Mouse (Mus musculus) hindbrain, embryonic 11.5 days (tissue): Measurements from ENCODE around the gene Disp3. TPM values are rescaled to one million over a fixed set of nuclear protein-coding genes. Genes with fewer than 3 reads are reported as not detected.

Source experiments
- ATAC-seq: fragments of 200-750 bp; cut with Nextera tagmentation; 2 replicates; pipeline ENCODE4 v1.8.0; 2017; ENCODE audit warnings: mild to moderate bottlenecking, moderate TSS enrichment, moderate library complexity; ENCODE audit not compliant: low FRiP score
- DNase-seq: peaks from one replicate; pipeline ENCODE4 v3.0.0-alpha.2; 2015; ENCODE audit warnings: low spot score
- H3K27ac ChIP-seq: fragments of 300-500 bp; sonication (generic); 2 replicates; pipeline ENCODE4 v1.5.1; 2014; ENCODE audit warnings: mild to moderate bottlenecking, low read depth, low read length
- H3K27me3 ChIP-seq: fragments of 300-500 bp; sonication (generic); 2 replicates; pipeline ENCODE4 v1.6.1; 2014; ENCODE audit warnings: mild to moderate bottlenecking, low read length, moderate library complexity, mixed read lengths; ENCODE audit not compliant: control insufficient read depth, insufficient read depth
- H3K36me3 ChIP-seq: fragments of 300-500 bp; sonication (generic); 2 replicates; pipeline ENCODE4 v1.6.1; 2014; ENCODE audit warnings: mild to moderate bottlenecking, low read length, moderate library complexity, mixed read lengths; ENCODE audit not compliant: control insufficient read depth, insufficient read depth
- H3K4me1 ChIP-seq: fragments of 300-500 bp; sonication (generic); replicated peaks from 2 replicates; pipeline ENCODE4 v1.6.1; 2014; ENCODE audit warnings: low read length, mixed read lengths; ENCODE audit not compliant: control insufficient read depth, insufficient read depth
- H3K4me2 ChIP-seq: fragments of 300-500 bp; sonication (generic); replicated peaks from 2 replicates; pipeline ENCODE4 v1.6.1; 2014; ENCODE audit warnings: mild to moderate bottlenecking, low read depth, low read length
- H3K4me3 ChIP-seq: fragments of 300-500 bp; sonication (generic); 2 replicates; pipeline ENCODE4 v1.5.1; 2014; ENCODE audit warnings: low read depth, low read length
- H3K9ac ChIP-seq: fragments of 300-500 bp; sonication (generic); 2 replicates; pipeline ENCODE4 v1.6.1; 2014; ENCODE audit warnings: low read depth, low read length
- H3K9me3 ChIP-seq: fragments of 300-500 bp; sonication (generic); 2 replicates; pipeline ENCODE4 v1.6.1; 2016; ENCODE audit warnings: low read length; ENCODE audit not compliant: control insufficient read depth
- WGBS: fragments of 180-500 bp; shearing (Covaris S2); extraction: QIAGEN DNeasy Blood & Tissue Kit; methylation state at CpG from one replicate; pipeline ENCODE4 v1.1.7; 2014; 5-methylcytosine and 5-hydroxymethylcytosine counted together
- polyA plus RNA-seq: library from polyadenylated mRNA; unstranded; fragments of >200 nt; fragmentation: Nextera tagmentation; extraction: Ambion mirVana; gene quantifications from 2 replicates; pipeline ENCODE4 v1.2.1, GENCODE M21; 2014

The Disp3 gene
- polyA plus RNA-seq, 1 experiment from 2014 or later, result 6.4 TPM

GRCm38 (mm10) chr4:148284219-148284618, 3.5 kb downstream of the Disp3 start:
- H3K36me3 ChIP-seq, result no peaks in the 10 kb centered on the region
- H3K27ac ChIP-seq, result no peak overlapping the region
- H3K9me3 ChIP-seq, result no peaks in the 10 kb centered on the region
- H3K4me3 ChIP-seq, result no peak overlapping the region
- H3K9ac ChIP-seq, result no peak overlapping the region; the same call in 1 of the 2 replicates
- H3K27me3 ChIP-seq, result peaks cover 8% of the 10 kb centered on the region
- DNase-seq, result no peak
- H3K4me2 ChIP-seq, result peak overlapping the region; percentile 26; the same call in 1 of the 2 replicates
- 30% methylated on average over 13 of the region's 13 CpGs for WGBS
- H3K4me1 ChIP-seq, result peaks cover 2% of the 10 kb centered on the region; the same call in 1 of the 2 replicates
- no peak for ATAC-seq

- Histone ChIP-seq H3K4me3 (no peak overlapping the region), H3K9me3 (no peaks in the 10 kb centered on the region), H3K4me2 (no peak overlapping the region), H3K36me3 (no peaks in the 10 kb centered on the region), H3K27ac (no peak overlapping the region), H3K27me3 (peaks cover 10% of the 10 kb centered on the region), H3K9ac (no peak overlapping the region), H3K4me1 (no peaks in the 10 kb centered on the region; the same call in 1 of the 2 replicates)
- DNase-seq (no peak), ATAC-seq (no peak)
- 17% methylated on average over 4 of the region's 4 CpGs for WGBS
Observed at GRCm38 (mm10) chr4:148276816-148277491, 10.8 kb downstream of the Disp3 start.

GRCm38 (mm10) chr4:148274671-148275070, 13.1 kb downstream of the Disp3 start:
- Histone ChIP-seq H3K27me3 (peaks cover 18% of the 10 kb centered on the region), H3K27ac (no peak overlapping the region), H3K4me2 (no peak overlapping the region), H3K4me1 (peaks cover 2% of the 10 kb centered on the region; the same call in 1 of the 2 replicates), H3K36me3 (no peaks in the 10 kb centered on the region), H3K9ac (no peak overlapping the region), H3K9me3 (no peaks in the 10 kb centered on the region), H3K4me3 (no peak overlapping the region)
- ATAC-seq, result no peak
- no peak for DNase-seq
- 67% methylated on average over 3 of the region's 3 CpGs for WGBS

GRCm38 (mm10) chr4:148273229-148273628, 14.5 kb downstream of the Disp3 start:
- 10% methylated on average over 2 of the region's 2 CpGs for WGBS
- Histone ChIP-seq H3K27ac (no peak overlapping the region), H3K4me3 (no peak overlapping the region), H3K36me3 (no peaks in the 10 kb centered on the region), H3K9me3 (no peaks in the 10 kb centered on the region), H3K4me1 (peaks cover 2% of the 10 kb centered on the region; the same call in 1 of the 2 replicates), H3K4me2 (no peak overlapping the region), H3K27me3 (peaks cover 18% of the 10 kb centered on the region), H3K9ac (no peak overlapping the region)
- DNase-seq (no peak), ATAC-seq (no peak)

GRCm38 (mm10) chr4:148271656-148272055, 16.1 kb downstream of the Disp3 start:
- 7% methylated on average over 39 of the region's 39 CpGs for WGBS
- no peak for ATAC-seq

GRCm38 (mm10) chr4:148266973-148267507, 20.7 kb downstream of the Disp3 start:
- ATAC-seq (no peak), DNase-seq (no peak)
- Histone ChIP-seq H3K36me3 (no peaks in the 10 kb centered on the region), H3K27me3 (peaks cover 9% of the 10 kb centered on the region), H3K27ac (no peak overlapping the region), H3K9ac (no peak overlapping the region), H3K4me2 (no peak overlapping the region), H3K9me3 (peaks cover 4% of the 10 kb centered on the region; the same call in 1 of the 2 replicates), H3K4me1 (peaks cover 4% of the 10 kb centered on the region; the same call in 1 of the 2 replicates), H3K4me3 (no peak overlapping the region)
- 89% methylated on average over 6 of the region's 6 CpGs for WGBS

More at GRCm38 (mm10) chr4:148271656-148272055, 16.1 kb downstream of the Disp3 start:
- Histone ChIP-seq H3K36me3 (no peaks in the 10 kb centered on the region), H3K4me2 (no peak overlapping the region), H3K4me1 (peaks cover 2% of the 10 kb centered on the region; the same call in 1 of the 2 replicates), H3K9me3 (no peaks in the 10 kb centered on the region), H3K9ac (no peak overlapping the region), H3K27me3 (peaks cover 18% of the 10 kb centered on the region), H3K4me3 (no peak overlapping the region), H3K27ac (no peak overlapping the region)
- DNase-seq, result no peak

- 90% methylated on average over 4 of the region's 4 CpGs for WGBS
- no peaks in the 10 kb centered on the region for H3K27me3 ChIP-seq
- DNase-seq, result no peak
Observed at GRCm38 (mm10) chr4:148259941-148260340, 27.8 kb downstream of the Disp3 start.

GRCm38 (mm10) chr4:148249341-148249740, 38.4 kb downstream of the Disp3 start:
- DNase-seq, result peak; percentile 59
- Histone ChIP-seq H3K9ac (no peak overlapping the region), H3K9me3 (no peaks in the 10 kb centered on the region), H3K36me3 (peaks cover 6% of the 10 kb centered on the region), H3K4me1 (no peaks in the 10 kb centered on the region), H3K27me3 (no peaks in the 10 kb centered on the region), H3K4me3 (no peak overlapping the region), H3K27ac (no peak overlapping the region), H3K4me2 (no peak overlapping the region)
- ATAC-seq, result no peak
- 56% methylated on average over 10 of the region's 10 CpGs for WGBS

More at GRCm38 (mm10) chr4:148259941-148260340, 27.8 kb downstream of the Disp3 start:
- Histone ChIP-seq H3K4me1 (0 out of 2 replicates have a peak, but pooled peaks cover 2% of the 10 kb centered on the region), H3K9ac (no peak overlapping the region), H3K4me3 (no peak overlapping the region), H3K27ac (no peak overlapping the region), H3K36me3 (no peaks in the 10 kb centered on the region), H3K4me2 (no peak overlapping the region), H3K9me3 (no peaks in the 10 kb centered on the region; the same call in 1 of the 2 replicates)
- ATAC-seq, result no peak

GRCm38 (mm10) chr4:148240387-148240786, 47.4 kb downstream of the Disp3 start:
- no peaks in the 10 kb centered on the region for H3K9me3 ChIP-seq
- H3K4me2 ChIP-seq, result no peak overlapping the region
- 77% methylated on average over 9 of the region's 9 CpGs for WGBS
- H3K4me3 ChIP-seq, result no peak overlapping the region
- ATAC-seq (no peak), DNase-seq (no peak)
- H3K4me1 ChIP-seq, result no peaks in the 10 kb centered on the region
- no peaks in the 10 kb centered on the region for H3K27me3 ChIP-seq
- no peak overlapping the region for H3K9ac ChIP-seq
- H3K27ac ChIP-seq, result no peak overlapping the region
- no peaks in the 10 kb centered on the region for H3K36me3 ChIP-seq
